Mouse (Mus musculus) liver, postnatal 0 days (tissue): Measurements from ENCODE around the gene Gm21083. TPM values are rescaled to one million over a fixed set of nuclear protein-coding genes. Genes with fewer than 3 reads are reported as not detected.
"Not testable (repeated sequence)": the region's sequence is repeated elsewhere in the genome, so short reads cannot be mapped to it uniquely, and the experiment has no call there.

Source experiments
- ATAC-seq: fragments of 200-750 bp; cut with Nextera tagmentation; 2 replicates; pipeline ENCODE4 v1.8.0; 2017; ENCODE audit warnings: mild to moderate bottlenecking, moderate library complexity
- DNase-seq: peaks from one replicate; pipeline ENCODE4 v3.0.0-alpha.2; 2016
- H3K27ac ChIP-seq: fragments of 300-500 bp; sonication (generic); 2 replicates; pipeline ENCODE4 v1.5.1; 2014; ENCODE audit warnings: antibody characterized with exemption, moderate library complexity, mild to moderate bottlenecking, low read depth
- H3K27me3 ChIP-seq: fragments of 300-500 bp; sonication (generic); 2 replicates; pipeline ENCODE4 v1.6.1; 2014; ENCODE audit warnings: low read length, control low read depth, mixed read lengths; ENCODE audit not compliant: insufficient read depth
- H3K36me3 ChIP-seq: fragments of 300-500 bp; sonication (generic); replicated peaks from 2 replicates; pipeline ENCODE4 v1.6.1; 2014; ENCODE audit warnings: mild to moderate bottlenecking, control low read depth, low read length, moderate library complexity, mixed read lengths; ENCODE audit not compliant: insufficient read depth
- H3K4me1 ChIP-seq: fragments of 300-500 bp; sonication (generic); 2 replicates; pipeline ENCODE4 v1.6.1; 2014; ENCODE audit warnings: antibody characterized with exemption, mild to moderate bottlenecking, control low read depth; ENCODE audit not compliant: insufficient read depth
- H3K4me2 ChIP-seq: fragments of 300-500 bp; sonication (generic); 2 replicates; pipeline ENCODE4 v1.6.1; 2014; ENCODE audit warnings: low read depth, mild to moderate bottlenecking, low read length, moderate library complexity, mixed read lengths
- H3K4me3 ChIP-seq: fragments of 300-500 bp; sonication (generic); 2 replicates; pipeline ENCODE4 v1.5.1; 2014; ENCODE audit warnings: low read depth, low read length
- H3K9ac ChIP-seq: fragments of 300-500 bp; sonication (generic); replicated peaks from 2 replicates; pipeline ENCODE4 v1.6.1; 2014; ENCODE audit warnings: mild to moderate bottlenecking, moderate library complexity
- H3K9me3 ChIP-seq: fragments of 300-500 bp; sonication (generic); 2 replicates; pipeline ENCODE4 v1.6.1; 2016; ENCODE audit warnings: mild to moderate bottlenecking, control low read depth, low read length, mixed read lengths
- CTCF ChIP-seq: sonication (generic); IDR thresholded peaks from 2 replicates; pipeline ENCODE4 v1.5.1; 2016; ENCODE audit warnings: antibody characterized with exemption, low read depth
- WGBS: fragments of 180-500 bp; shearing (Covaris S2); extraction: QIAGEN DNeasy Blood & Tissue Kit; methylation state at CpG from one replicate; pipeline ENCODE4 v1.1.7; 2014; ENCODE audit not compliant: insufficient replicate concordance; 5-methylcytosine and 5-hydroxymethylcytosine counted together
- polyA plus RNA-seq: library from polyadenylated mRNA; unstranded; fragments of >200 nt; fragmentation: Nextera tagmentation; extraction: Ambion mirVana; gene quantifications from 2 replicates; pipeline ENCODE4 v1.2.1, GENCODE M21; 2015

The Gm21083 gene
- polyA plus RNA-seq, 1 experiment from 2014 or later, result not detected

DNA sequence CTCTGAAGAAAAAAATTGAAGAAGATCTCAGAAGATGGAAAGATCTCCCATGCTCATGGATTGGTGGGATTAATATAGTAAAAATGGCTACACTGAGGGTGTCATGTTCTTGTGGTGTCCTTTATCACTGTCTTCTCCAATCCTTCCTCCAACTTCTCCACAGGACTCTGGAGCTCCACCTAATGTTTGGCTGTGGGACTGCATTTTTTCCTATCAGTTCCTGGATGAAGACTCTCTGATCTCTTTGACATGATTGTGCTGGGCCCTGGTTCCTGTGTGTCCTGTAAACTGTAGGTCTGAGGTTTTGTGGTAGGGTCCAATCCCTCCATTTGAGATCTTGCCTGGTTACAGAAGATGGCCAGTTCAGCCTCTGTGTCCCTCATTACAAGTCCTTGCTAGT lies 9.2 kb downstream of the Gm21083 start:
- not testable (repeated sequence) for H3K9ac ChIP-seq, ATAC-seq, H3K4me2 ChIP-seq, H3K4me3 ChIP-seq, H3K9me3 ChIP-seq, H3K27ac ChIP-seq, H3K27me3 ChIP-seq, H3K36me3 ChIP-seq, H3K4me1 ChIP-seq
- TF ChIP-seq CTCF, result peak; percentile 54
- DNase-seq, result peak; percentile 23

DNA sequence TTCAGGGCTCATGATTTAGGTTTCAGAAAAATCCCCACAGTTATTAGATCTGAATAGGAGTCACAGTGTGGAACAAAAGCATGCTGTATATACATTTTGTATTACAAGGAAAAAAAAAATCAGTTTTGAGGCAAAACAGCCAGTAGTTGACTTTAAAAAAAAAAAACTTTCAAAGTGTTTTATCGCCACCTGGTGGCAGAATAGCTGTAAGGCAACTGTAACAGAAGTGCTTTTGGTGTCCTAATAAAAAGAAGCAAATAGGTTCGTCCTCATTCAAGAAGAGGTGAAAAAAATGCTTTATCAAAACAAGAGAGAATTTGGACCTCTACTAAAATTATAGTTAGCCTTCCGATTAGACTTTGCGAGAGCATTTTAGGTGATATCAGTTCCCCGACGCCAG lies 11.2 kb downstream of the Gm21083 start:
- not testable (repeated sequence) for DNase-seq, H3K27me3 ChIP-seq, H3K9me3 ChIP-seq, H3K9ac ChIP-seq, H3K4me1 ChIP-seq, H3K4me2 ChIP-seq, ATAC-seq, H3K27ac ChIP-seq, H3K4me3 ChIP-seq, H3K36me3 ChIP-seq
- WGBS, result 25% methylated on average over 6 of the region's 6 CpGs
- peak; percentile 50 for TF ChIP-seq CTCF

GRCm38 (mm10) chr5:15590635-15591034 lies 13.5 kb downstream of the Gm21083 start:
- WGBS, result 50% methylated on average over 5 of the region's 5 CpGs
- not testable (repeated sequence) for H3K9ac ChIP-seq, H3K4me1 ChIP-seq, H3K36me3 ChIP-seq, ATAC-seq, H3K9me3 ChIP-seq, DNase-seq, H3K27me3 ChIP-seq, H3K4me3 ChIP-seq, H3K27ac ChIP-seq, H3K4me2 ChIP-seq

DNA sequence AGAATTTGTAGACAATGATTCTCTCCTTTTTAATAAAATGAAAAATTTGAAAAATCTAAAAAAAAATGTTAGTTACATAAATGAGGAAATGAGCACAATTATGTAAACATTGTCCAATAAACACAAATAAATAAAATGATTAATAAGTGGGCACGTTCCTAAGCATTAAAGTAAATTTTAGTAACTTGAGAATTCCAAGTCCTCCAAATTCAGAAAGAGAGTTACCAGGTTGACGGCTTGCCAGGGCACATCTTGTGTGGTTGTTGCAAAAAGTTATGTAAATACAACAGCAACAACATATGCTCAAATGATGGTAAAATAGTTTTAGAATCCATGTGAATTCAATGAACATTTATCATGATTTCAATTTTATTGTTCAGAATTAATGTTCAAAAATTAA lies 14.4 kb downstream of the Gm21083 start:
- WGBS, result 59% methylated on average over 2 of the region's 2 CpGs
- ATAC-seq, result 0 out of 2 replicates have a peak, but pooled peaks have one; percentile 31

GRCm38 (mm10) chr5:15598831-15599230 lies 21.7 kb downstream of the Gm21083 start:
- ATAC-seq, H3K4me2 ChIP-seq: not testable (repeated sequence)

More for the DNA sequence above, 14.4 kb downstream of the Gm21083 start:
- H3K4me3 ChIP-seq, H3K4me2 ChIP-seq, H3K27me3 ChIP-seq, H3K27ac ChIP-seq, H3K36me3 ChIP-seq, DNase-seq, H3K9me3 ChIP-seq, H3K4me1 ChIP-seq, H3K9ac ChIP-seq: not testable (repeated sequence)

GRCm38 (mm10) chr5:15600342-15600741 lies 23.2 kb downstream of the Gm21083 start:
- not testable (repeated sequence) for H3K4me2 ChIP-seq, H3K4me1 ChIP-seq, H3K9ac ChIP-seq, DNase-seq, H3K36me3 ChIP-seq, H3K27ac ChIP-seq, H3K9me3 ChIP-seq, H3K27me3 ChIP-seq, H3K4me3 ChIP-seq, ATAC-seq
- 34% methylated on average over 4 of the region's 4 CpGs for WGBS
- 0 out of 2 replicates have a peak, but pooled peaks have one; percentile 22 for TF ChIP-seq CTCF

More at GRCm38 (mm10) chr5:15598831-15599230, 21.7 kb downstream of the Gm21083 start:
- H3K9me3 ChIP-seq, H3K4me3 ChIP-seq, DNase-seq, H3K27ac ChIP-seq, H3K9ac ChIP-seq, H3K36me3 ChIP-seq, H3K4me1 ChIP-seq, H3K27me3 ChIP-seq: not testable (repeated sequence)

- H3K9me3 ChIP-seq, H3K27me3 ChIP-seq, H3K4me1 ChIP-seq, H3K4me2 ChIP-seq, DNase-seq, H3K27ac ChIP-seq, H3K36me3 ChIP-seq, H3K9ac ChIP-seq, ATAC-seq, H3K4me3 ChIP-seq: not testable (repeated sequence)
- 49% methylated on average over 5 of the region's 5 CpGs for WGBS
These were observed 24.3 kb downstream of the Gm21083 start for GRCm38 (mm10) chr5:15601481-15601880.

DNA sequence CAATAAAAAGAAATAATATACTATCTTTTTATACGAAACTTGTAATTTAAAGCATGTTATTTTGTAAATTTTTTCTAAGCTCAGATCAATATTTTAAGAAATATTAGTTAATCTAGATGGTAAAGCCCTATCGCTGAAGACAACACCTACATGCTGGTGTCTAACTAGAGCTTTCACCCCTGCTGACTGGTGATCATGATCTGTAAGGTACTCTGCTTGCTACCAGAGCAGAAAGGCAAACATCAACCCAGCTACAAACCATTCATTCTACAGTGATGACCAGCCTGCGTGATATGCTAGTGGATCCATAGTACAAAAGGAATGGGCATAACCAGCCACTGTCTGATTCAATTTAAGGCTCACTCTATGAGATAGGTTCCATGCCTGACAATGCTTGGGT lies 24.8 kb downstream of the Gm21083 start:
- H3K27me3 ChIP-seq, H3K27ac ChIP-seq, DNase-seq, H3K36me3 ChIP-seq, H3K9ac ChIP-seq, H3K4me2 ChIP-seq, H3K9me3 ChIP-seq, H3K4me1 ChIP-seq, H3K4me3 ChIP-seq: not testable (repeated sequence)
- ATAC-seq, result peak; percentile 27; the same call in 1 of the 2 replicates
- WGBS, result 62% methylated on average over 3 of the region's 3 CpGs

- not testable (repeated sequence) for H3K36me3 ChIP-seq, ATAC-seq, H3K4me3 ChIP-seq, H3K9ac ChIP-seq, H3K27ac ChIP-seq, H3K4me1 ChIP-seq, H3K27me3 ChIP-seq, H3K9me3 ChIP-seq, H3K4me2 ChIP-seq
- WGBS, result 49% methylated on average over 3 of the region's 3 CpGs
- DNase-seq, result peak; percentile 20
These were observed 25.4 kb downstream of the Gm21083 start for GRCm38 (mm10) chr5:15602424-15602947.

GRCm38 (mm10) chr5:15603008-15603407 lies 25.9 kb downstream of the Gm21083 start:
- not testable (repeated sequence) for ATAC-seq, H3K4me1 ChIP-seq, H3K27me3 ChIP-seq, H3K4me3 ChIP-seq, H3K9me3 ChIP-seq, DNase-seq, H3K4me2 ChIP-seq, H3K9ac ChIP-seq, H3K36me3 ChIP-seq, H3K27ac ChIP-seq
- 44% methylated on average over 2 of the region's 2 CpGs for WGBS
